Mouse (Mus musculus) right cerebral cortex, postnatal 14 days (tissue): ENCODE measurements around the gene Zfp652.
"Not testable (repeated sequence)": the region's sequence is repeated elsewhere in the genome, so short reads cannot be mapped to it uniquely, and the experiment has no call there.

Experiments
- DNase-seq: peaks from one replicate; pipeline ENCODE4 v3.0.0; 2022

Gene Zfp652

DNA sequence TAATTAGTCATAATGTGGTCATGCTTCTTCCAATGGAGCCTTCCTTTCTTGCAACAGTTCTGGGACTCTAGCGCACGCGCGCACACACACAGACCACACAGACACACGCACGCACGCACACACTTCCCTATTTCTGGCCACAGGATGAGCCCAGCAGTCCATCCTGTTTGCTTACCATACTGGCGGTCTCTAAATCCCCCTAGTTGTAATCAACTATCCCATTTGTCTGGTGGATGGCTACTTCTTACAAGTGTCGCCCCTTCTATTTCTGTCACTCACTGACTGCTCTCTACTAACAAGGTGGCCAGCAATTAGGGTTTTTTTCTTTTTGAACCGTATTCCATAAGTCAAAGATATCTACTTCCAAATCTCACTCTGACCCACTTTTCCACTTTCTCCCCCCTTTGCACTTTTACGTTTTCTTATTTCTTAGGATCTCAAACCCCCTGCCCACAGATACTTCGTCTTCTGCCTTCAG is 349 bp upstream of the Zfp652 start:
- no peak for DNase-seq

DNA sequence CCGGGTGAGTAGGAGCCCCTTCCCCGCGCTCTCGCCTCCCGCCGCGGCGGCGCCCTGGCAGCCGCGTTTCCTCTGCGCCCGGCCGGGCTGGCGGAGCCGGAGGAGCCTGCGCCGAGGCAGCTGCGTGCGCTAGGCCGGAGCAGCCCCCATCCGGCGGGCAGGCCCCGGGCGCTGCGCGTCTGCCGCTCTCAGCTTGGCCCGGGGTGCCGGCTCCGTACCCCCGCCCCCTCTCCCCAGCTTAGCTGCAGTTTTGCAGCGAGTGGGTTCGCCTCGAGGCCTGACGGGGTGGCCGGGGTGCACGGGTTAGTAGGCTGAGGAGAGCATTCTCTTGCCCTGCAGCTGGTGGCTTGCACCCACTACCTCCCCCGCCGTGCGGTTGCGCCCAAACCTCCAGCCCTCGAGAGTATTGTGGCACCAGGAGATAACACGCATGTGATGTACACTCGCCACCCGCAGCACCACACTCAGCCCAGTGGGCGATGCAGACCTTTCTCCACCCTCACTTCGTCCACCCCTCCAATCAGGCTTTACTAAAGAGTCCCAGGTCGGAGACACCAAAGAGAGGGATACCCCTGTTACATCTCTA is 845 bp downstream of the Zfp652 start:
- DNase-seq = peak; percentile 54

DNA sequence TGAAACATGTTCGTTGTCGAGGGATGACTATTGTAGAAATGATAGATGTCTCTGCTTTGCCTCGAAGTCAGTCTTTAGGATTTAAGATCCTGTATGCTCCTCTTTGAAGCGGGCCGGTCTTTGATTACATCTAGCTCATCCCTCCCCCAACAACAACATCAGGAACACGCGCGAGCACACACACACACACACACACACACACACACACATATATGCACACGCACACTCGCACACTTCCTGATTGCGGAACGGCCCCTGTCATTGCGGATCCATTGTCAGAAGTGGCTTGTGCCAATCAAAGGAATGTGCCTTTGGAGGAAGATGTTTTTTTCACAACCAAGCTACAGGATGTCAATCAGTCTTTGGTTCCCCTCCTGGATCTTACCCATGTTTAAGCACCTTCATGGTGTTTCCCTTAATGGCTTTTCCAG is 1.4 kb downstream of the Zfp652 start:
- DNase-seq = no peak

DNA sequence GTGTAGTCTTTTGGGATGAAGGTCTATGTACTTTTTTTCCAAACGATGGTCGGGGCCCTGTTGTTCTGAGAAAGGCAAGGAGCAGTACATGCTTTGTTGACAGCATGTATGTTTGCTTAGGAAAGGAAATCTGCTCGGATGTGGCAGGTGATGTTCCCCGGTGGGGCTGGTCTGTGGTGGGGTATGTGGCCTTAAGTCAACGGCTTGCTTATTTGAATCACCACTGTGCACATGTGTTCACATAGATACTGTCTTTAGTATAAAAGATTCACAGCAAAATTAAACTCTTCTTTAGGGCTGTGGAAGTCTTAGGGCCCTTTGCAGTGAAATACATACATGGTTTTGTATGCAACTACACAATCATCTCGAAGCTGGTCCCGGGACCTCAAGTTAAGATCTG is 1.9 kb downstream of the Zfp652 start:
- DNase-seq = no peak

DNA sequence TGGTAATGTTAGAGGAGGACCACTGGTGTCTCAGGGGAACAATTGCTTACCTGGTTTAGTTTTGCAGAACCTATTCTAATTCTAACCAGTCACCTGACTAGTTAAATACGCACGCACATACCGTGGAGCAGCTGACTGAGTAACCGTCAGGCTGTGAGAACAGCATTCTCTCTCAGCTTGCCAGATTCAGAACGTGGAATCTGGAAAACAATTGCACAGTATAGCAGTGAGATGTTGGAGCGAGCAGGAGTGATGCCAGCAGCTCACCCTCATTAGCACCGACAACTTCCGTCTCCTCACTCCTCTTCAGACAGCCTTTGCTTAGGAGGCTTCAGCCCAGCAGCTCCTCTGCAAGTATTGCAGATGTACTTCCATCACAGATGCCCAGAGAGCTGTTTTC is 3.7 kb downstream of the Zfp652 start:
- no peak for DNase-seq

DNA sequence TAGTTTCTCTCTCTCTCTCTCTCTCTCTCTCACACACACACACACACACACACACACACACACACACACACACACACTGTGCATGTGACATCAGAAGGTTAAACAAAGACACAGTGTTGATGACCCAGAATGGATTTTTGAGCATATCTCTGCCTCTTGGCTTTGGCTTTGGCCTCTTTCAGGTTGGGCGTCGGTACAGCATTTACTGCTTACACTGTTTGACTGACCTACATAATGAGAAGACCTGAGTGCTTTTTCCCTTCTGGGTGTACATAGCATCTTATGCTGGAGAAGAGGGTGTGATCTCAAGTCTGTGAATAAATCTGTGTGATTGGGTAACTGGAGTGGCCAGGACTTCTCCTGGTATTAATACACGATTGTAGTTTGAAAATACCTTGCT is 6.9 kb downstream of the Zfp652 start:
- DNase-seq = no peak

DNA sequence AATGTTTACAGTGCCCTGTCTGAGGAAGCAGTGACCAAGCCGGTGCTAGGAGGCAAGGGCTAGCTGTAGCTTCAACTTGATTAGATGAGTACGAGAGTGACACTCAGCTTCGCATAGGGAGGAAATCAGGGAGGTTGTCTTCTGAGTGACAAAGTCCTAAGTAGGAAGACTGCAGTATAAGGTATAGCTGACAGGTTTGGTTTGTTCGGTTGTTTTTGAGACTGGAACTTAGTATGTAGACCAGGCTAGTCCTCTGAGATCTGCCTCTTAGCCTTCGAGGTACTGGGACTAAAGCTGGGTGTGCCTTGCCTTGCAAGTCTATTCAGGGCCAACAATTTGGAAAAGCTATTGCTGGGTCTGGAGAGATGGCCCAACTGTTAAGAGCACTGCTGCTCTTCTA is 10.8 kb downstream of the Zfp652 start, which contains the start of gene B130006D01Rik:
B130006D01Rik (plus strand) TSS at position 301 of the 400 bp plus-strand sequence.
- DNase-seq = no peak

DNA sequence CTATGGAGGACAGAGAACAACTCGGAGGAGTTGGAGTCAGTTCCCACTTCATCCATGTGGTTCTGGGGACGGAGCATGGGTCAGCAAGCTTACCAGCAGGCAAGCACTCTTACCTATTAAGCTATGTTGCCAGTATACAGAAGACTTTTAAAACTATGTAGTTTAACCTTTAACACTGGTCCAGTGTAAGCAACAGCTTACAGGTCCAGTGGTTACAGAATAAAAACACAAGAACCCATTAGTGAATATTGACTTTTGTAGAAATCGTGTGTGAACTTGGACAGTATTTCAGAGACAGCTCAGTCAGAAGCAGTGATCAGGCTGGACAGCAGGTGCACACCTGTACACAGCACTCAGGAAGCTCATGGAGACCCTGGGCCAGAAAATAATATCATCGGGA is 12.0 kb downstream of the Zfp652 start:
- DNase-seq = no peak

DNA sequence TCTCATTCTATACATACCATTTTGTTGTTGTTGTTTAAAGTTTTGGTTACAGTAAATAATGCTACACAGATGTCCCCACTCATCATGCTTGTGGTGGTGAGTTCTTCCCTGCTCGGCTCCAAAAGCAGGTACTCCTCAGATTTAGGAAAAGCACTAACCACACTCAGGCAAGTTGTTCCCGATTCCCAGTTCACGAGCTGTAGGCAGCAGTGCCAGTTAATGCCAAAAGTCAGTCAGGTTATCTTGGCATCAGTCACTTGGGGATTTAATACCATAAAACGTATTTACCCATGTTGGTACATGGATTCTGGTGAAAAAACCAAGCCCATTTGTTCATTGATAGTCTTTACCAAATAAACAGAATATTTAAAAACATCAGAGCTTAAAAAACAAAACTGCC is 13.7 kb downstream of the Zfp652 start:
- DNase-seq = no peak

DNA sequence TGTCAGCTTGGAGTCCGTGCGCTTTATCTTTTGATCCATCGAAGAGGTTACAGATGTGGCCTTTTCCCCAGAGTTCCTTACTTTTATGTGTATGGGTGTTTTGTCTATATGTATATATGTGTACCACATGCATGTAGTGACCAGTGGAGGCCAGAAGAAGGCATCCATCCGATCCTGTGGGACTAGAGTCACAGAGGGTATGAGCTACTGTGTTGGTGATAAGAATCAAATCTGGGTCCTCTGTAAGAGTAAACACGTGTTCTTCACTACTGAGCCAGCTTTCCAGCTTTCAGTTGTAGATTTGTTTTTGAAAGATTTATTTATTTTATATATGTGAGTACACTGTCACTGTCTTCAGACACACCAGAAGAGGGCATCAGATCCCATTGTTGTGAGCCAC is 15.5 kb downstream of the Zfp652 start:
- DNase-seq = no peak

DNA sequence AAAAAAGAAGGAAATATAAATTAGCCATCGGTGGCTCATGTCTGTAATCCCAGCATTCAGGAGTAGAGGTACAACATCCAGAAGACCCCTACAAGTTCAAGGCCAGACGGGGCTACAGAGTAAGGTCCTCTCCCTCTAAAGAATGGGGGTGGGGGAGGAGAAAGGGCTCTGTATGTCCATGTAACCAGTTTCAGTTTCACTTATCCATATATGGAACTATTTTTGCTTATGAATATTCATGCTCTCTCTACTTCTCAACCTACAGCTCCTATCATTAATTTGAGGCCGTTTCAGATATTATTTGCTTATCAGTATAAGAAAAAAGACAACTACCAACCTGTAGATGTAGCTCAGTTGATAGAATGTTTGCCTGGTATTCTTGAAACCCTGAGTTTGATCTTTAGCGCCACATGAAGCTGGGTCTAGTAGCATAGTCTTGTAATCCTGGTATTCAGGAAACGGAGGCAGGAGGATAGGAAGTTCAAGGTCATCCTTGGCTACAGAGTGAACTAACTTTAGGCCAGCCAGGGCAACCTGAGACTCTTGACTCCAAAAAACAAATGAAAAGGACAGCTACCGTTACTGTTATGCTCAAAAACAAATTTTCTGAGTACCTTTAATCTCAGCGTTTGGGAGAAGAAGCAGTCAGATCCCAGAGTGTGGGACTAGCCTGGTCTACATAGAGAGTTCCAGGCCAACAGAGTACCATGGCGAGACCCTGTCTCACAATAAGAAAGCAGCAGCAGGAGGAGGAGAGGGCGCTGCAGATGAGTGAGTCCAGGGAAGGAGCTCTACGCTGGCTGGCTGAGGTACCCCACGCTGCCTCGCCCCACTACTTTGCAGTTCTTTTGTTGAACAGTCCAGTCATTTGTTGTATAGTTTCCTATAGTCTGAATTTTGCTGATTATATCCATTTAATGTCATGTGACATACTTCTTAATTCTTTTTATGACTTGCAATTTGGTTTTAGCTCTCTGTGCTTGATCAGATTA is 16.7 kb downstream of the Zfp652 start:
- DNase-seq = no peak

DNA sequence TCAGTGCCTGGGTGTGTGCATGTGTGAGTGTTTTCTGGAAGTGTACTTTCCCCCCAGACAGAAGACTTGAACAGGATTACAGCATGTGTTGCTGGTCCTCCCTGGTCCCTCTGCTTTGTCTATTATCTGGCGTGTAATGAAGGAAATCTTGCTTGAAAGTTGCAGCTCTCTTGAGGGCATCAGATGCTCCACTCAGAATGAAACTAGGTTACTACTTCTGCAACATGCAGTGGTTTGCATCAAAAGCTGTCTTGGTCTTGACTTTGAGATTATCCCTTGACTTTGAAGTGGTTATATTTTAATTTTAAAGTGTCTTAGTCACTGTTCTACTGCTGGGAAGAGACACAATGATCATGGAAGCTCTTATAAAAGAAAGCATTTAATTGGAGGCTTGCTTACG is 22.0 kb downstream of the Zfp652 start:
- DNase-seq = no peak

DNA sequence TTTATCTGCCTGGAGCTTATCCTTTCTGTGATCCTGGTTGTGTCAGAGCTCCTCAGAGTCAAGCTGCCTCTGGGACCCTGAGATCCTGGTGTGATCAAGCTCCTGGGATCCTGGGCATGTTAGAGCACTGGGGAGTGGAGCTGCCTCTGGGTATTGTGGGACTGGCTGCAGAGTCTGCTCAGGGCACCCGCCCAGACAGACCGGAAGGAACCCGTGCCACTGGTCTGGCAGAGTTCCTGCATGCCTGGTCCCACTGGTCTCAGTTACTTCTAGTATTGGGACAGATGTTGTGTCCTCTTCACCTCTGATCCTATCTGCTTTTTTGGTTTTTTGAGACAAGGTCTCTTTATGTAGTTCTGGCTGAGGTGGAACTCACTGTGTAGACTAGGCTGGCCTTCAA is 25.3 kb downstream of the Zfp652 start:
- peak; percentile 14 for DNase-seq

DNA sequence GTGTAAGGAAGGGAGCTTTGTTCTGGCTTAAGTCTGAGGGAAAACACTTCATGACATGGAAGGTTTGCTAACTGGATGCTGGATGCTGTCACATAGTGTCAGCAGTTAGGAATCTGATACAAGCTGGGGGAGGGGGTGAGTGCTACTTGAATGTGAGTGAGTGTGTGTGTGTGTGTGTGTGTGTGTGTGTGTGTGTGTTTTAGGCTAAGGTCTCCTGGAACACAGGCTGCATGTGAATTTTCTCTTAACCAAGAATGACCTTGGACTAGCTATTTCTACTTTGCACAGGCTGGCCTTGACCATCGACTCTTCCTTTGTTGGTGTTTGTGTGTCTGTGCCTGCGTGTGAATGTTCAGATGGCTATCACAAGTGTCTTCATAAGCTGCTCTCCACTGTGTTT is 32.0 kb downstream of the Zfp652 start:
- DNase-seq = no peak

DNA sequence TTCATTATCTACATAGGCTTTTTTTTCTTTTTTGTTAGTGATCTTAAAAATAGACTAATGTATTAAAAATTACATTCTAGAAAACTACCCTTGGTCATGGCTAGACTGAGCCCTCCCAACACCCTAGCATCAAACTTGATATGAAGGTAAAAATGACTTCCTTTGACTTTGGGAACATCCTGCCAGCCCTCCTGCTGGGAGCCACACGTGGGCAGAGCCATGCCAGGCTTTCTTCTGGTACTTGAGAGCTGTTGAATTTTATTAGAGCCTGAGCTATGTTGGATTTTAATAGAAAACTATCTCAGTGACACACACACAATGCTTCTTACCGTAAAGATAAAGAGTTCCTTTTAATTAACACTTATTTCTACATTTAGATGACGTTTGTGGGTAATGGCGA is 34.3 kb downstream of the Zfp652 start:
- no peak for DNase-seq

DNA sequence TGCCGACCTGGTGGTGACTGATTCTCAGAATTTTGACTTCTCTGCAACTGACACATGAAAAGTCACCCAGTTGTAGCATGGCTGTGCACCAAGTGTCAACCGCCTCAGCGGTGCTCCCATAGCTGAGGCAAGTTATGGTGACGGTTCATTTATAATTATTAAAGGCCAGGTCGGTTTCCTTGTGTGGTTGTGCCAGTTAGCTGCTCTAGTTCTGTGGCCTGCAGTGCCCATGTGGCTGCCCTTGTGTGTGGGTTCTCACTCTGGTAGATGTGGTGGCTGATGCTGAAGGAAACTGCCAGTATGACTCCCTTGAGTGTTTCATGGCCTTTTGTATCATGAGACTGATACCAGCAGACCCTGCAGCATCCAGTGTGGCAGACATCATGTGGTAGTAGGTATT is 35.9 kb downstream of the Zfp652 start:
- no peak for DNase-seq

DNA sequence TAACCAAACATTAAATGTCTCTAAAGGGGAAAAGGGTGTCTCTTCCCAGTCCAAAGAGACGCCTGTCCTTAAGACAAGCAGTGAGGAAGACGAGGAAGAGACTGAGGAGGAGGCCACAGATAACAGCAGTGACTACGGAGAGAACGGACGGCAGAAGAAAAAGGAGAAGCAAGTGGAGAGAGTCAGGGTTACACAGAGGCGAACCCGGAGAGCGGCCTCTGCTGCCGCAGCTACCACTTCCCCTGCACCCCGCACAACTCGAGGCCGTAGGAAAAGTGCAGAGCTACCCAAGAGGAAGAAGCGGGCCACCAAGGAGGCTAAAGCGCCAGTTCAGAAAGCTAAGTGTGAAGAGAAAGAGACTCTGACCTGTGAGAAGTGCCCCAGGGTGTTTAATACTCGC is 37.1 kb downstream of the Zfp652 start:
- no peak for DNase-seq

DNA sequence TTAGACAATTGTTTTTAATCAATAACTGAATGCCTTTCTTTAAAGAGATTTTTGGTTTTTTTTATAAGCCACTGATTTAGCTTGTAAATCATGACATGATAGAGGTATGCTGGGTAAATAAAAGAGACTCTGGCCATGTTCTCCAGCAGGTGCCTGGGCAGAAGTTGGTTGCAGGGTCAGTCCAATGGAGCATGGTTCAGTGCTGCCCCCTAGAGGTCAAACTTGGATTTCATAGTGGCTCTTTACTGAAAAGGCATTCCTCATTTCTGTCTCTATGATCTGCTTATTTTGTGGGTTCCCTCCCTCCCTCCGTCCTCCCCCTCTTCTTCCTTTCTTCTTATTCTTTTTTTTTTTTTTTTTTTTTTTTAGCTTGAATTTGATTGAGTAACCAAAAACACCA is 38.5 kb downstream of the Zfp652 start:
- peak; percentile 77 for DNase-seq

DNA sequence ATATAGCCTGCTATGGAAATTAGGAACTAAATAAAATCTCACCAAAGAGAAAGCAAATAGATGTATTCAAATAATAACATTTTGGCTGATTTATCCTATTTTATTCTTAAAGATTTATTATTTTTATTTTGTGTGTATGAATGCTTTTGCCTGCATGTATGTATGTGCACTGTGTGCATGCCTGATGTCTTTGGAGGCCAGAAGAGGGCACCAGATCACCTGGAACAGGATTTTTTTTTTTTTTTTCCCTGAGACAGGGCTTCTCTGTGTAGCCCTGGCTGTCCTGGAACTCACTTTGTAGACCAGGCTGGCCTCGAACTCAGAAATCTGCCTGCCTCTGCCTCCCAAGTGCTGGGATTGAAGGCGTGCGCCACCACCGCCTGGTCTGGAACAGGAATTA is 42.7 kb downstream of the Zfp652 start:
- not testable (repeated sequence) for DNase-seq

DNA sequence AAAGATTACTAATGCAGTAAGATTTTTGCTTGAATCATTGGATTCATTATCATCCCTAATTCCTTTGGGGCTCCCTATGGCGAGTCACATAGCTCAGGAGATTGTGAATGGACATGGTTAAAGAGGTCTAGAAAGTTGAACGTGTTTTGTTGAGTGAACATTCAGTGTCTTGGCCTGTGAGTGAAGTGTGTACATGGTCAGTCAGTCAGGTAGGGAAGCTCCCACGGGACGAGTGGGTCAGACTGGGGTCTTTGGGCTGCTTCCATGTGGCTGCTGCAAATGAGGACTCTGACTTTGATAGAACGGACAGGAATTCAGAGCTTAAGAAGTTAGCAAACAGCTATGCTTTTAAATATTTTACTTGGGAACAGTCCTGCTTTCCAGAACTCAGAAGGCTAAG is 48.0 kb downstream of the Zfp652 start:
- DNase-seq = no peak

DNA sequence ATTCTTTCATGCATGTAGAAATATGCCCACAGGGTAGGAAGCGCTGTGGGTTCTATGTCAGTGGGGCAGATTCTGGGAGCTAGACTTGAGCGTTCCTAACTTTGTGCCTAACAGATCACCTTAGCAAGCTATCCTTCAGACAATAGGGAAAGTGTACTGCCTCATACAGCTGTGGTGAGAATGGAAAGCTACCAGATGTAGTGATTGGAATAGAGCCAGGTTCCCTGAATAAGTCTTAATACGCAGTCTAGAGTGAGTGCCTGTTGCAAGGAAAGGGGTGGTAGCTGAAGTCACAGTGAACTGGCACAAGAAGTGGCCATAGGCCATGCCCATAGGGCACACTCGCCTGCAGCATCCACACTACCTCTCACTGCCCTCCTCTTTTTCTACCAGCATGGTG is 50.5 kb downstream of the Zfp652 start:
- no peak for DNase-seq

DNA sequence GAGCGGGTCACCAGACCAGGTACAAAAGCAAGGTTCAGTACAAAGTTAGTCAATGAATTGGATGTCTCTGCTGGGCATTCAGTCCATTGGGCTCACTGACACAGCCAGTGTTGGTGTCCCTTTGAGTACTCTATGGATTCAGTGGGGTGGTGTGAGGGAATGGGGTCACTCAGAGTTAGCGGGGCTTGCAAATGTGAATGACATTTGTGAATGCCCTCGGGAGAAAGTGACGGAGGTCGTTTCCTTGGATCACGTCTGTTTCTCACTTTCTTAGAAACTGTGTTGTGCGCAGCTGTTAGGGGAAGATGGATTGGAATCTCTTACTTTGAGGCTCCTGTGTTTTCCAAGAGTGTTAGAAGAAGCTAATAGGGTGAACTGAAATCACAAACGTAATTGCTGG is 52.3 kb downstream of the Zfp652 start:
- no peak for DNase-seq

DNA sequence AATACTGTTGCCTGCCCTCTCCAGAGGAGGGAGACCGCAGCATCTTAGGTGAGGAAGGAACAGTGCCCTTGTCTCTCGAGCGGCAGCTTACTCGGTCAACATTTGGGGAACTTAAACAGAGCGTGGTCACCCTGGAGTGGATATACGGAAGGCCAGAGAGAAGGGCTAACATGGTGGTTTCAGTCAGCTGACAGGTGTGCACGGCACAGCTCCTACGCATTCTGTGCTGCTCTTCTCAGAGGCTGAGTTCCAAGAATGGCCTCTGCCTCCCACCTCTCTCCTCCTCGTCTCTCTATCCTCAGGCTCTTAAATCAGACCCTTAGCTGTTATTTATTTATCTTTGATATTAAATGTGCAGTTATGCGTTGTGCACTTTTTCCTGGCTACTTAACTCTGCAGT is 52.9 kb downstream of the Zfp652 start:
- no peak for DNase-seq

DNA sequence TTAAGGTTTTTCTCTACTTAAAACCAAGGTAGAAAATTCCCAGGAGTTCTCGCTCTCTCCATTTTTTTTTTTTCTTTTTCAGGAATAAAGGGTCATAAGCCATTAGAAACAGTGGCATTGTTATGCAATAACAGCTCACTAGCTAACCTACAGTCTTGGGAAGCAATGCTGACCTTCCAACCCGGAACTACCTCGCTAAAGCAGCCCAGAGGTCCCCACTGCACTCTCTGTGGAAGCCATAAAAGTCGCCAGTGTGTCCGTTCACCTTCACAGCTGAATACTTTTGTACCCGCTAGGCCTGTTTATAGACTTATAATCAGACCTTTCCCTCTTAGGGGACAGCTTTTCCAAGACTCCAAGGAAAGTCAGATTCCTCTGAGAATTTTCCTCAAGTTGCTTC is 55.8 kb downstream of the Zfp652 start:
- DNase-seq = no peak
